Mouse (Mus musculus) ES-E14 (cell line): Measurements from ENCODE around the gene Lypd6b. TPM values are rescaled to one million over a fixed set of nuclear protein-coding genes. Genes with fewer than 3 reads are reported as not detected.

Experiments
- DNase-seq: peaks from one replicate; pipeline ENCODE4 v3.0.0-alpha.2; 2013; ENCODE audit warnings: low read depth, low spot score
- H3K27ac ChIP-seq: 2 replicates; pipeline ENCODE4 v1.5.1; 2012; ENCODE audit warnings: low read depth, mild to moderate bottlenecking, low read length, moderate library complexity, mixed read lengths; ENCODE audit not compliant: poor library complexity, insufficient read depth, severe bottlenecking
- H3K36me3 ChIP-seq: 2 replicates; pipeline ENCODE4 v1.6.1; 2012; ENCODE audit warnings: mild to moderate bottlenecking, low read length, moderate library complexity, mixed read lengths; ENCODE audit not compliant: control insufficient read depth, poor library complexity, insufficient read depth, severe bottlenecking
- H3K4me1 ChIP-seq, 2 experiments: fragments of 150-350 bp in 1 of 2; sonication (generic) in 1 of 2; 2 replicates each; pipeline ENCODE4 v1.6.1; 2012; ENCODE audit warnings: low read length in 2 of 2, mild to moderate bottlenecking in 1 of 2, mixed read lengths in 1 of 2; ENCODE audit not compliant: control insufficient read depth in 2 of 2, insufficient read depth in 2 of 2, poor library complexity in 1 of 2
- H3K4me3 ChIP-seq, 2 experiments: fragments of 150-350 bp in 1 of 2; sonication (generic) in 1 of 2; 2 replicates each; pipeline ENCODE4 v1.5.1; 2012; ENCODE audit warnings: low read length in 2 of 2, low read depth in 1 of 2, mild to moderate bottlenecking in 1 of 2, mixed read lengths in 1 of 2; ENCODE audit not compliant: insufficient read depth in 1 of 2, poor library complexity in 1 of 2, severe bottlenecking in 1 of 2
- H3K9ac ChIP-seq: 2 replicates; pipeline ENCODE4 v1.6.1; 2012; ENCODE audit warnings: low read depth, mild to moderate bottlenecking, low read length, mixed read lengths; ENCODE audit not compliant: poor library complexity, insufficient read depth, severe bottlenecking
- H3K9me3 ChIP-seq: fragments of 150-350 bp; sonication (generic); 2 replicates; pipeline ENCODE4 v1.6.1; 2012; ENCODE audit warnings: low read depth, mild to moderate bottlenecking, low read length; ENCODE audit not compliant: control insufficient read depth, insufficient read depth
- CHD2 ChIP-seq: IDR thresholded peaks from 2 replicates; pipeline ENCODE4 v1.6.1; 2014; ENCODE audit warnings: mild to moderate bottlenecking, low read depth, low read length, inconsistent platforms
- HCFC1 ChIP-seq: IDR thresholded peaks from 2 replicates; pipeline ENCODE4 v1.6.1; 2012; ENCODE audit warnings: low read length, inconsistent platforms, borderline replicate concordance; ENCODE audit not compliant: insufficient read depth
- MAFK ChIP-seq: IDR thresholded peaks from 2 replicates; pipeline ENCODE4 v1.6.1; 2014; ENCODE audit warnings: mild to moderate bottlenecking, low read depth, low read length, inconsistent platforms; ENCODE audit not compliant: insufficient read depth
- ZC3H11A ChIP-seq: IDR thresholded peaks from 2 replicates; pipeline ENCODE4 v1.6.1; 2012; ENCODE audit warnings: low read depth, mild to moderate bottlenecking, inconsistent platforms, low read length, borderline replicate concordance
- ZNF384 ChIP-seq: IDR thresholded peaks from 2 replicates; pipeline ENCODE4 v1.6.1; 2012; ENCODE audit warnings: low read depth, low read length, inconsistent platforms
- in situ Hi-C, 2 experiments: fragments of 600-800 bp; cut with MboI; formaldehyde crosslinking; loops; one replicate each; pipeline ENCODE4 v1.15.1; 2025; ENCODE audit warnings: low sequenced_read_pairs in 2 of 2, inconsistent platforms in 1 of 2; ENCODE audit not compliant: unreplicated experiment in 2 of 2
- total RNA-seq: library from RNA; depleted of rRNA; stranded (reverse); fragments of 300-350 nt; gene quantifications from 2 replicates; pipeline ENCODE4 v1.2.3, GENCODE M21; 2012

Lypd6b gene
- total RNA-seq, 1 experiment: 0.18 TPM

DNA sequence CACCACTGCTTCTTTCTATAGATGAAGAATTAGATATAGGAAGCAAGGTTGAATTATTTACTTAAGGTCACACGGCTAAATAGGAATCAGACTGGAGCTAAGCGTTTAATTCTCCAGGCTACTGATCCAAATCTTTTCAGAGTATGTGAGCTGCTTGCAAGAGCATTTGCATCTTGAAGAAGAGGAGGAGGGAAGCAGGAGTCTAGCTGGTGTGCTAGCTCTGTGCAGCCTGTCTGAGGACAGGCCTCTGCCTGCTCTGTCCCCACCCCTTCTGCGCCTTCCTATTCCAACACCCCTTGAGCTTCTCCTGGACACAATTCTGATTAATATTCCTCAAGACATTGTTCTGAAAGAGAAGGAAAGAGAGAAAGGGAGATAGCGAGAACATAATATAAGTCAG is 44.6 kb upstream of the Lypd6b start:
- Histone ChIP-seq H3K9me3 (no peaks in the 10 kb centered on the region), H3K4me3 (no peak overlapping the region), H3K9ac (no peak overlapping the region), H3K36me3 (no peaks in the 10 kb centered on the region), H3K4me1 (peaks cover 0 to 5% of the 10 kb centered on the region in 2 experiments; a peak in 1 of 4 replicates), H3K27ac (no peak overlapping the region)
- in situ Hi-C loops: loop anchor here in 1 of 2 experiments (25.0 kb wide), 1 partner anchor 831 kb away; no protein-coding TSS in a partner anchor
- DNase-seq: no peak
- TF ChIP-seq ZNF384 (no peak), MAFK (no peak), CHD2 (no peak), HCFC1 (no peak), ZC3H11A (no peak)

GRCm38 (mm10) chr2:49743775-49744174 is 43.7 kb upstream of the Lypd6b start:
- DNase-seq: no peak
- H3K4me1 ChIP-seq: peaks cover 0 to 5% of the 10 kb centered on the region in 2 experiments; a peak in 1 of 4 replicates
- no peak overlapping the region for H3K27ac ChIP-seq
- in situ Hi-C loops: loop anchor here in 1 of 2 experiments (25.0 kb wide), 1 partner anchor 831 kb away; no protein-coding TSS in a partner anchor
- H3K4me3 ChIP-seq: no peak overlapping the region
- H3K36me3 ChIP-seq: no peaks in the 10 kb centered on the region
- no peaks in the 10 kb centered on the region for H3K9me3 ChIP-seq
- H3K9ac ChIP-seq: no peak overlapping the region
- TF ChIP-seq ZNF384 (no peak), MAFK (no peak), ZC3H11A (no peak), HCFC1 (no peak), CHD2 (no peak)

GRCm38 (mm10) chr2:49744251-49745093 is 43.0 kb upstream of the Lypd6b start:
- Histone ChIP-seq H3K9me3 (no peaks in the 10 kb centered on the region), H3K36me3 (no peaks in the 10 kb centered on the region), H3K27ac (no peak overlapping the region), H3K4me1 (peaks cover 0 to 5% of the 10 kb centered on the region in 2 experiments; a peak in 1 of 4 replicates), H3K9ac (no peak overlapping the region), H3K4me3 (no peak overlapping the region; a peak in 1 of 4 replicates)
- TF ChIP-seq ZNF384: no peak
- TF ChIP-seq ZC3H11A: no peak
- no peak for TF ChIP-seq HCFC1
- no peak for TF ChIP-seq MAFK
- no peak for TF ChIP-seq CHD2
- no peak for DNase-seq
- in situ Hi-C loops: loop anchor here in 1 of 2 experiments (25.0 kb wide), 1 partner anchor 832 kb away; no protein-coding TSS in a partner anchor

- in situ Hi-C loops: loop anchor here in 1 of 2 experiments (25.0 kb wide), 1 partner anchor 833 kb away; no protein-coding TSS in a partner anchor
- TF ChIP-seq ZNF384: no peak
- no peak for TF ChIP-seq MAFK
- TF ChIP-seq CHD2: no peak
- TF ChIP-seq ZC3H11A: no peak
- peaks cover 0 to 5% of the 10 kb centered on the region in 2 experiments; a peak in 1 of 4 replicates for H3K4me1 ChIP-seq
Measured at GRCm38 (mm10) chr2:49745094-49745781, 42.2 kb upstream of the Lypd6b start.

More at GRCm38 (mm10) chr2:49745094-49745781, 42.2 kb upstream of the Lypd6b start:
- H3K9ac ChIP-seq: no peak overlapping the region
- DNase-seq: no peak
- H3K9me3 ChIP-seq: no peaks in the 10 kb centered on the region
- no peaks in the 10 kb centered on the region for H3K36me3 ChIP-seq
- H3K4me3 ChIP-seq: no peak overlapping the region; a peak in 1 of 4 replicates
- H3K27ac ChIP-seq: no peak overlapping the region
